Mouse (Mus musculus): ENCODE results near the gene Cebpa. TPM values are rescaled to one million over a fixed set of nuclear protein-coding genes. Genes with fewer than 3 reads are reported as not detected.

Cebpa gene
- polyA plus RNA-seq, 1 experiment: 105 TPM

GRCm38 (mm10) chr7:35119506-35120145, 533 bp downstream of the Cebpa start:
- 1% methylated on average over 81 of the region's 83 CpGs for WGBS
- H3K4me1 ChIP-seq (ENCODE audit: control insufficient read depth, insufficient read depth, insufficient read length, low read length): peaks cover 18% of the 10 kb centered on the region
- no peak for TF ChIP-seq CTCF (IDR thresholded peaks at IDR 0.05; ENCODE audit: extremely low read depth, insufficient read length, insufficient replicate concordance, low read depth, low read length)
- no peak for TF ChIP-seq POLR2A (IDR thresholded peaks at IDR 0.05; ENCODE audit: low read depth, low read length)

DNA sequence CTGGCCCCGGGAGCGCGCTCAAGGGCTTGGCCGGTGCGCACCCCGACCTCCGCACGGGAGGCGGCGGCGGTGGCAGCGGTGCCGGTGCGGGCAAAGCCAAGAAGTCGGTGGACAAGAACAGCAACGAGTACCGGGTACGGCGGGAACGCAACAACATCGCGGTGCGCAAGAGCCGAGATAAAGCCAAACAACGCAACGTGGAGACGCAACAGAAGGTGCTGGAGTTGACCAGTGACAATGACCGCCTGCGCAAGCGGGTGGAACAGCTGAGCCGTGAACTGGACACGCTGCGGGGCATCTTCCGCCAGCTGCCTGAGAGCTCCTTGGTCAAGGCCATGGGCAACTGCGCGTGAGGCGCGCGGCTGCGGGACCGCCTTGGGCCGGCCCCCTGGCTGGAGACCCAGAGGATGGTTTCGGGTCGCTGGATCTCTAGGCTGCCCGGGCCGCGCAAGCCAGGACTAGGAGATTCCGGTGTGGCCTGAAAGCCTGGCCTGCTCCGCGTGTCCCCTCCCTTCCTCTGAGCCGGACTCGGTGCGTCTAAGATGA, 1.1 kb downstream of the Cebpa start:
- peak overlapping the region; percentile 92 for H3K4me3 ChIP-seq (ENCODE audit: low read depth, low read length)
- no peaks in the 10 kb centered on the region for H3K27me3 ChIP-seq (ENCODE audit: control insufficient read depth, insufficient read depth, low read length)
- H3K36me3 ChIP-seq (ENCODE audit: control insufficient read depth, insufficient read depth, low read length): no peaks in the 10 kb centered on the region
- TF ChIP-seq POLR2A (IDR thresholded peaks at IDR 0.05; ENCODE audit: low read depth, low read length) (no peak), CTCF (IDR thresholded peaks at IDR 0.05; ENCODE audit: extremely low read depth, insufficient read length, insufficient replicate concordance, low read depth, low read length) (no peak)
- peak overlapping the region; percentile 11; the same call in 1 of the 2 replicates for H3K27ac ChIP-seq (ENCODE audit: insufficient read depth, low read depth, low read length)
- under 1% methylated on average over 53 of the region's 53 CpGs for WGBS
- H3K4me1 ChIP-seq (ENCODE audit: control insufficient read depth, insufficient read depth, insufficient read length, low read length): peaks cover 18% of the 10 kb centered on the region

More at GRCm38 (mm10) chr7:35119506-35120145, 533 bp downstream of the Cebpa start:
- no peaks in the 10 kb centered on the region for H3K36me3 ChIP-seq (ENCODE audit: control insufficient read depth, insufficient read depth, low read length)
- peak overlapping the region; percentile 92 for H3K4me3 ChIP-seq (ENCODE audit: low read depth, low read length)
- H3K27ac ChIP-seq (ENCODE audit: insufficient read depth, low read depth, low read length): peak overlapping the region; percentile 11; the same call in 1 of the 2 replicates
- no peaks in the 10 kb centered on the region for H3K27me3 ChIP-seq (ENCODE audit: control insufficient read depth, insufficient read depth, low read length)

GRCm38 (mm10) chr7:35121150-35121549, 2.1 kb downstream of the Cebpa start:
- WGBS: 12% methylated on average over 8 of the region's 8 CpGs
- Histone ChIP-seq H3K4me3 (ENCODE audit: low read depth, low read length) (peak overlapping the region; percentile 92), H3K36me3 (ENCODE audit: control insufficient read depth, insufficient read depth, low read length) (no peaks in the 10 kb centered on the region), H3K27ac (ENCODE audit: insufficient read depth, low read depth, low read length) (no peak overlapping the region), H3K27me3 (ENCODE audit: control insufficient read depth, insufficient read depth, low read length) (no peaks in the 10 kb centered on the region), H3K4me1 (ENCODE audit: control insufficient read depth, insufficient read depth, insufficient read length, low read length) (peaks cover 13% of the 10 kb centered on the region)
- TF ChIP-seq POLR2A (IDR thresholded peaks at IDR 0.05; ENCODE audit: low read depth, low read length) (no peak), CTCF (IDR thresholded peaks at IDR 0.05; ENCODE audit: extremely low read depth, insufficient read length, insufficient replicate concordance, low read depth, low read length) (no peak)

- Histone ChIP-seq H3K4me1 (ENCODE audit: control insufficient read depth, insufficient read depth, insufficient read length, low read length) (peaks cover 19% of the 10 kb centered on the region), H3K4me3 (ENCODE audit: low read depth, low read length) (peak overlapping the region; percentile 19; the same call in 1 of the 2 replicates), H3K27ac (ENCODE audit: insufficient read depth, low read depth, low read length) (no peak overlapping the region), H3K27me3 (ENCODE audit: control insufficient read depth, insufficient read depth, low read length) (no peaks in the 10 kb centered on the region), H3K36me3 (ENCODE audit: control insufficient read depth, insufficient read depth, low read length) (no peaks in the 10 kb centered on the region)
- WGBS: 64% methylated on average over 10 of the region's 10 CpGs
- TF ChIP-seq CTCF (IDR thresholded peaks at IDR 0.05; ENCODE audit: extremely low read depth, insufficient read length, insufficient replicate concordance, low read depth, low read length) (no peak), POLR2A (IDR thresholded peaks at IDR 0.05; ENCODE audit: low read depth, low read length) (no peak)
Observed at GRCm38 (mm10) chr7:35122401-35123320, 3.6 kb downstream of the Cebpa start.

GRCm38 (mm10) chr7:35123431-35123953, 4.4 kb downstream of the Cebpa start:
- TF ChIP-seq POLR2A (IDR thresholded peaks at IDR 0.05; ENCODE audit: low read depth, low read length) (no peak), CTCF (IDR thresholded peaks at IDR 0.05; ENCODE audit: extremely low read depth, insufficient read length, insufficient replicate concordance, low read depth, low read length) (no peak)
- WGBS: 45% methylated on average over 10 of the region's 10 CpGs
- Histone ChIP-seq H3K4me1 (ENCODE audit: control insufficient read depth, insufficient read depth, insufficient read length, low read length) (peaks cover 19% of the 10 kb centered on the region), H3K27ac (ENCODE audit: insufficient read depth, low read depth, low read length) (no peak overlapping the region), H3K36me3 (ENCODE audit: control insufficient read depth, insufficient read depth, low read length) (no peaks in the 10 kb centered on the region), H3K4me3 (ENCODE audit: low read depth, low read length) (no peak overlapping the region), H3K27me3 (ENCODE audit: control insufficient read depth, insufficient read depth, low read length) (no peaks in the 10 kb centered on the region)

GRCm38 (mm10) chr7:35124216-35124615, 5.1 kb downstream of the Cebpa start:
- H3K27ac ChIP-seq (ENCODE audit: insufficient read depth, low read depth, low read length): no peak overlapping the region
- TF ChIP-seq CTCF (IDR thresholded peaks at IDR 0.05; ENCODE audit: extremely low read depth, insufficient read length, insufficient replicate concordance, low read depth, low read length) (no peak), POLR2A (IDR thresholded peaks at IDR 0.05; ENCODE audit: low read depth, low read length) (no peak)
- no peaks in the 10 kb centered on the region for H3K36me3 ChIP-seq (ENCODE audit: control insufficient read depth, insufficient read depth, low read length)
- peaks cover 24% of the 10 kb centered on the region for H3K4me1 ChIP-seq (ENCODE audit: control insufficient read depth, insufficient read depth, insufficient read length, low read length)
- no peak overlapping the region for H3K4me3 ChIP-seq (ENCODE audit: low read depth, low read length)
- no peaks in the 10 kb centered on the region for H3K27me3 ChIP-seq (ENCODE audit: control insufficient read depth, insufficient read depth, low read length)
- 59% methylated on average over 5 of the region's 5 CpGs for WGBS

Measured in small intestine, adult 2 months (tissue).